Mouse (Mus musculus): ENCODE data around the gene Clmn. TPM values are rescaled to one million over a fixed set of nuclear protein-coding genes. Genes with fewer than 3 reads are reported as not detected.

The Clmn gene
- polyA plus RNA-seq, 1 experiment from 2014 or later = 2.6 TPM

- Histone ChIP-seq H3K4me1 (peaks cover 46% of the 10 kb centered on the region), H3K9me3 (no peaks in the 10 kb centered on the region), H3K36me3 (replicated peaks) (no peaks in the 10 kb centered on the region), H3K4me3 (no peak overlapping the region), H3K27ac (replicated peaks) (0 out of 2 replicates have a peak overlapping the region, but pooled peaks have one; percentile 30), H3K27me3 (replicated peaks; ENCODE audit: low read depth, poor library complexity, severe bottlenecking) (no peaks in the 10 kb centered on the region)
- 62% methylated on average over 8 of the region's 8 CpGs for WGBS
- DNase-seq (ENCODE audit: low spot score) = no peak
These were observed 42.7 kb downstream of the Clmn start for GRCm38 (mm10) chr12:104822151-104822550.

GRCm38 (mm10) chr12:104820061-104820460 is 44.8 kb downstream of the Clmn start:
- no peak for DNase-seq (ENCODE audit: low spot score)
- WGBS = 76% methylated on average over 5 of the region's 5 CpGs
- Histone ChIP-seq H3K36me3 (replicated peaks) (no peaks in the 10 kb centered on the region), H3K4me3 (no peak overlapping the region), H3K9me3 (no peaks in the 10 kb centered on the region), H3K27ac (replicated peaks) (no peak overlapping the region), H3K4me1 (peaks cover 48% of the 10 kb centered on the region), H3K27me3 (replicated peaks; ENCODE audit: low read depth, poor library complexity, severe bottlenecking) (no peaks in the 10 kb centered on the region)

GRCm38 (mm10) chr12:104819050-104819449 is 45.8 kb downstream of the Clmn start:
- H3K9me3 ChIP-seq = no peaks in the 10 kb centered on the region
- no peak for DNase-seq (ENCODE audit: low spot score)
- H3K36me3 ChIP-seq (replicated peaks) = no peaks in the 10 kb centered on the region
- H3K27ac ChIP-seq (replicated peaks) = 0 out of 2 replicates have a peak overlapping the region, but pooled peaks have one; percentile 37
- H3K4me1 ChIP-seq = peaks cover 55% of the 10 kb centered on the region
- H3K4me3 ChIP-seq = no peak overlapping the region
- WGBS = 56% methylated on average over 8 of the region's 8 CpGs
- H3K27me3 ChIP-seq (replicated peaks; ENCODE audit: low read depth, poor library complexity, severe bottlenecking) = no peaks in the 10 kb centered on the region

DNA sequence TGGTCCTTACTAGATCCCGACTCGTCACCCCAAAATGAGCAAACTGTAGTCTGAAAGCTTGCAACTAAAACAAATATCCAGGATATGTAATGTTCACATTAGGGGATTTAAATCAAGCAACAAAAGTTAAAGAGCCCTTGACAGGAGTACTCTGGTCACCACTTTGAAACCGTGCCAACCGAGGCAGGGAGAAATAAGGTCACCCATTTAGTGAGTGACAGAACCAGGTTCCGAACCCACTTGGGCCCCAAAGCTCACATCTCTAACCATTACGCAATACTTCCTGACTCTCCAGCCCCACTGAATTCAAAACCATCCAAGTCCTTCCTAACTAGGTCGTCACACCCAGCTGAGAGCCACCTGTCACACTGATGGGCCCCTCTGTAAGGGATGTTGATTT is 46.8 kb downstream of the Clmn start:
- no peaks in the 10 kb centered on the region for H3K27me3 ChIP-seq (replicated peaks; ENCODE audit: low read depth, poor library complexity, severe bottlenecking)
- H3K4me1 ChIP-seq = peaks cover 56% of the 10 kb centered on the region
- no peak overlapping the region for H3K27ac ChIP-seq (replicated peaks)
- no peaks in the 10 kb centered on the region for H3K9me3 ChIP-seq
- no peak for DNase-seq (ENCODE audit: low spot score)
- H3K4me3 ChIP-seq = no peak overlapping the region
- 76% methylated on average over 7 of the region's 7 CpGs for WGBS
- no peaks in the 10 kb centered on the region for H3K36me3 ChIP-seq (replicated peaks)

DNA sequence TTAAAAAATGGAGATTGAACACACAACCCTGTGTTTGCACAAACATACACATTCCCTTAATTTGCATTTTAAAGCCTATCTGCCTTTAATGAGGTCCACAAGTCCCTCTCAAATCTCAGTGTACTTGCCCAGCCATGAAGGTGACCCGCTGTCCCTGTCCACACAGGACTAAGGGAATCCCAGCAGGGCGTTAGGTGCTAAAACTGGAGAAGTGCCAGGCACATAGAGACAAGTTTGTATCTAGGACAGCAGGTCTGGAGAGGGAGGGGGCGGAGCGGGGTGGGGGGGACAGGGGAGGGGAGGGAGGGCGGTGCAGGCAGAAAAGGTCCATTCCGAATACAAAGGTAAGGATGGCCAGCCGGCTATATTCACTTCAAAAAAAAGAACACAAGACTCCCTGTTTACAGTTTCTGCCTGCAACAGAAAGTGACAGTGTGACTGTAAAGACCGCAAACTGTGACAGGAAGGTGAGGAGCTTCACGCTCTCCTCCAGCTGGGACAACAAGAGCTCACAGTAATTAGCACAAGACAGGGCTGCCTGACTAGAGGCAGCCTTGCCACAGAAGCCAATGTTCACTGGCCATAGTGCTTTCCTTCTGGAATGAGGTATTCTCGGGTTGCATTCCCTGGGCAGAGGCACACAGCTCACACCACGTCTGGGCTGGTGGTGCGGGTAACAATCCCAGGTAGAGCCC is 47.6 kb downstream of the Clmn start:
- Histone ChIP-seq H3K4me1 (peaks cover 55% of the 10 kb centered on the region), H3K9me3 (no peaks in the 10 kb centered on the region), H3K4me3 (no peak overlapping the region), H3K36me3 (replicated peaks) (no peaks in the 10 kb centered on the region), H3K27ac (replicated peaks) (no peak overlapping the region; the same call in 1 of the 2 replicates), H3K27me3 (replicated peaks; ENCODE audit: low read depth, poor library complexity, severe bottlenecking) (no peaks in the 10 kb centered on the region)
- peak; percentile 19 for DNase-seq (ENCODE audit: low spot score)
- WGBS = 17% methylated on average over 12 of the region's 12 CpGs

- 72% methylated on average over 7 of the region's 7 CpGs for WGBS
- H3K36me3 ChIP-seq (replicated peaks) = no peaks in the 10 kb centered on the region
- no peak overlapping the region for H3K4me3 ChIP-seq
- DNase-seq (ENCODE audit: low spot score) = no peak
- no peaks in the 10 kb centered on the region for H3K27me3 ChIP-seq (replicated peaks; ENCODE audit: low read depth, poor library complexity, severe bottlenecking)
- peaks cover 38% of the 10 kb centered on the region for H3K4me1 ChIP-seq
- no peaks in the 10 kb centered on the region for H3K9me3 ChIP-seq
- H3K27ac ChIP-seq (replicated peaks) = no peak overlapping the region
These were observed 50.6 kb downstream of the Clmn start for GRCm38 (mm10) chr12:104814291-104814690.

- H3K4me1 ChIP-seq = peaks cover 39% of the 10 kb centered on the region
- no peak overlapping the region for H3K27ac ChIP-seq (replicated peaks)
- 88% methylated on average over 13 of the region's 13 CpGs for WGBS
These were observed 51.1 kb downstream of the Clmn start for GRCm38 (mm10) chr12:104813762-104814161.

DNA sequence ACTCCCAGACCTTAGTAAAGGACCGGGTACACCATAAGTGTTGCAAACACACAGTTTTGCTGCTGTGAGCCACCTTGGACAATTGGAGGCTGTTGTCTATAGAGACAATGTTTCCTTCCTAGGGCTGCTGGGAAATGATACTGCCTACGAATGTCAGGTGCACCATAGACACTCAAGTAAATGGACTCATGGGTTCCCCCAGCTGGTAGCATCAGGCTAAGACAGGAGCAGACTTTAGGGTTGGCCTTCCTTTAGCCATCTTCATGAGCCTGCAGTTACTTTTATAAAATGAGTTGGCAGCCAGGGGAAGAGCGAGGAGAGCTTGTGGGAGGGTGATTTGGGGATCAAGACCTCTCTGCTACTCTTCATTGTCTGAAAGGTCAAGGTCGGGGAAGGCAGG is 52.2 kb downstream of the Clmn start:
- Histone ChIP-seq H3K27me3 (replicated peaks; ENCODE audit: low read depth, poor library complexity, severe bottlenecking) (no peaks in the 10 kb centered on the region), H3K9me3 (no peaks in the 10 kb centered on the region), H3K36me3 (replicated peaks) (no peaks in the 10 kb centered on the region), H3K27ac (replicated peaks) (no peak overlapping the region), H3K4me1 (peaks cover 36% of the 10 kb centered on the region), H3K4me3 (no peak overlapping the region)
- DNase-seq (ENCODE audit: low spot score) = no peak
- 76% methylated on average over 4 of the region's 4 CpGs for WGBS

More at GRCm38 (mm10) chr12:104813762-104814161, 51.1 kb downstream of the Clmn start:
- no peaks in the 10 kb centered on the region for H3K36me3 ChIP-seq (replicated peaks)
- DNase-seq (ENCODE audit: low spot score) = no peak
- no peaks in the 10 kb centered on the region for H3K9me3 ChIP-seq
- H3K4me3 ChIP-seq = no peak overlapping the region
- H3K27me3 ChIP-seq (replicated peaks; ENCODE audit: low read depth, poor library complexity, severe bottlenecking) = no peaks in the 10 kb centered on the region

DNA sequence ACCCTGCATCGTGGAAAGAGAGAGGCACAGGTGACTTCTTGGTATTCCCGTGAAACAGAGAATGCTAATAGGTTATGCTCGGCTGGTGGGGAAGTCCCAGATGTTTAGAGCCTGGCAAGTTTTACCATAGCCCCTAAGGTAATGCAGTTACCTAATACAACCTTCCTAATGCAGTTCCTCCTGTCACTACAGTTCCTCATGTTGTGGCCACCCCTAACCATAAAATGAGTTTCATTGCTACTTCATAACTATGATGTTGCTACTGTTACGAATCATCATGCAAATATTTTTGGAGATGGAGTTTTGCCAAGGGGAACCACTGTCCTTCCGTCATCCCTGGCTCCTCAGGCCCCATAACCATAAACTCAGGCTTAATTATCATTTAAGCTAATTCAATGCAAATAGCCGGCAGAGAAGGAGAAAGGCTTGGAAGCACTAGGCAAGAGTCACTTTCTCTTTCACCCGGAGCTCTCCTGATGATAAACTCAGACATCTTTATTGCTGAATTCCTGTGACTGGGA is 53.9 kb downstream of the Clmn start:
- Histone ChIP-seq H3K4me1 (peaks cover 23% of the 10 kb centered on the region), H3K27me3 (replicated peaks; ENCODE audit: low read depth, poor library complexity, severe bottlenecking) (no peaks in the 10 kb centered on the region), H3K4me3 (no peak overlapping the region), H3K9me3 (no peaks in the 10 kb centered on the region), H3K27ac (replicated peaks) (no peak overlapping the region), H3K36me3 (replicated peaks) (no peaks in the 10 kb centered on the region)
- DNase-seq (ENCODE audit: low spot score) = no peak
- 83% methylated on average over 7 of the region's 7 CpGs for WGBS

DNA sequence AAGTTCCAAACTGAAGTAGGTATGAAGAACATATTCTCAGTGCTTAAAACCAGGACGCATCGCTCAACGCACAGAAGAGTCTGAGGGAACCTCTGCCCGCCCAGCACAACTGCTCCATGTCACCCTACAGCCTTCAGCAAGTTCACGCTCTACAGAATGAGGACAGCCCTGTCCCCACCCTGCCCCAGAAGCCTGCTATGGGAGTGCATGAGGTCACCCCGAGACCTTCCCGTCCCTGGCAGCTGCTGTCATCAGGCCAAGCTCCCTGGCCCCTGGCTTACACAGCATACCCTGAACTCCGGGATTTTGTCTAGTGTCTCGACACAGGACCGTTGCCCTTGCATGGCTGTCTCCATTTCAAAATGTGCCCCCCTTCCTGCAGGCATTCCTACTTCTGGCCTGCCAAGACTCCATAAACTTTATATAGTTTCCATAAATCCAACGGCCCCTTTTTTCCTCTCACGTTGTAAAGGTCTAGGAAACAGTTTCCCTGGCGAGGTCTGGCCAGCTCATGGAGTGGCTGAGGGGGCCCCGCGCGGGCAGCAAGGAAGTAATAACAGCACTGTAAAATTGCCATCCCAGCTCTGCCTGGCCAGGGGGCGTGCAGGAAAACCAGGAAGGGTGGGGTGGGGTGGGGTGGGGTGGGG is 56.3 kb downstream of the Clmn start:
- H3K4me1 ChIP-seq = peaks cover 16% of the 10 kb centered on the region
- no peak overlapping the region for H3K4me3 ChIP-seq
- H3K27me3 ChIP-seq (replicated peaks; ENCODE audit: low read depth, poor library complexity, severe bottlenecking) = no peaks in the 10 kb centered on the region
- no peaks in the 10 kb centered on the region for H3K36me3 ChIP-seq (replicated peaks)
- no peak for DNase-seq (ENCODE audit: low spot score)
- 84% methylated on average over 17 of the region's 17 CpGs for WGBS
- 0 out of 2 replicates have a peak overlapping the region, but pooled peaks have one; percentile 51 for H3K27ac ChIP-seq (replicated peaks)
- H3K9me3 ChIP-seq = no peaks in the 10 kb centered on the region

DNA sequence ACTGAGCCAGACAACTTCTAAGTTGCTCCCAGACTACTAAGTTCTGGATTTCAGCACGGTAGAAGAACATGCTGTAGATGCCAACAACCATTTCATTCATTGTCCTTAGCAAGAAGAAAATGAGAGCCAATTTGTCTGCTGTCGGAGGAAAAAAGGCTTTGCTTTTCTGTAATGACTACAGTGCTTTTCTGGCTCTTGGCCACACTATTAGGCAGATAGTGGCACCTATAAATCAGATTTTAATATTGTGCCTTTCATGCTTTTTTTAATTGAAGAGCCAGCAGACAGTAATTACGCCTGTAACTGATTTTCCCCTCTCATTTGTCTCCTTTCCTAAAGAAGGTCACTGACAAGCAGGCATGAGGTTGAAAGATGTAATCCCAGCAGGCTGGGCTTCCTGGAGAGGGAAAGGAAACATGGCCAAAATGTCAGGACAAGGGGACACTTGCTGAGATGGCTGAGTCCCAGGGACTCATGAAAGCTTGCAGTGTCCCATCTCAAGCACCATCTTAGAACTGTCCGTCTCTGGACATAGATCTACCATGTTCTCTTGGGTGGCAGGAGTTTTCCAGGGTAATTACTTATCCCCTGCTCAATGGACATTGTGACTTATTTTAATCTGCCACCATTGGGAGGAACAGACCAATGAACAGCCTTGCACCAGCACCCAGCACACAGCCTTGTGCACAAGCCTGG is 58.0 kb downstream of the Clmn start:
- H3K27me3 ChIP-seq (replicated peaks; ENCODE audit: low read depth, poor library complexity, severe bottlenecking) = no peaks in the 10 kb centered on the region
- WGBS = 88% methylated on average over 4 of the region's 4 CpGs
- H3K27ac ChIP-seq (replicated peaks) = no peak overlapping the region
- peaks cover 33% of the 10 kb centered on the region for H3K4me1 ChIP-seq
- DNase-seq (ENCODE audit: low spot score) = no peak
- H3K4me3 ChIP-seq = no peak overlapping the region
- no peaks in the 10 kb centered on the region for H3K36me3 ChIP-seq (replicated peaks)
- no peaks in the 10 kb centered on the region for H3K9me3 ChIP-seq

DNA sequence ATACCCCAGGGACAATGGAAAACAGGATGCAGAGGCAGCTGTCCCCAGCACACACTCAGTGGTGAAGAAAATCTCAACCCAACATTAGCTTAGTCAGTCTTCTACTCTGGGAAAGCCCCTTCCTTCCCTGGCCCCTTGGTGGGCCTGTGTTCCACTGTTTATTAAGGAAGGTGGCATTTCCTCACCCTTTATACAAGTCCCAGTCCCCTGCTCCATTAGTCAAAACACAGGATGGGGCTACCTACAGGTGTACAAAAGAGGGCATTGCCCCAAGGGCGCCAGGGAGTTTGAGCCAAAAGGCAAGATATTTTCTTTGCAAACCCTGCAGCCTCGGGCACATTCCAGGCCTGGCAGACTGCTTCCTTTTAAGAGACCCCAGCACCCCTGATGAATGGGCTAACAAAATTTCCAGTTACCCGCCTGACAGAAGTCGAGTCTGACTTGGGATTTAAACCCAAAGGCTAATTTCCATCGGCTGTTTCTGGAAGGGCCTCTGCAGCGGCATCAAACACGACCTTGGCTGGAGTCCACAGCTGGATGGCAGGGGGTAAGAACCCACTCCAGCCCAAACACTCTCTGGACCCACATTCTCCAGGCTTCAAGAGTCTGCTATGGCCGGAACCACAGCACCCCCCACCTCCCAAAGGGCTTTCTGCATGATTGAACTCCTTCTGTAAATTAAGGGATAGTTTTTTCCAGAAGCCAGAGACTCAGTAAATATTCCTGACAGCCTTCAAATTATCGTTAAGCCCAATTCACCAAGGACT is 63.2 kb downstream of the Clmn start:
- 40% methylated on average over 9 of the region's 9 CpGs for WGBS
- peaks cover 25% of the 10 kb centered on the region for H3K4me1 ChIP-seq
- H3K27ac ChIP-seq (replicated peaks) = 0 out of 2 replicates have a peak overlapping the region, but pooled peaks have one; percentile 5
- peaks cover 39% of the 10 kb centered on the region for H3K36me3 ChIP-seq (replicated peaks)
- no peaks in the 10 kb centered on the region for H3K27me3 ChIP-seq (replicated peaks; ENCODE audit: low read depth, poor library complexity, severe bottlenecking)
- no peak overlapping the region for H3K4me3 ChIP-seq
- peak; percentile 42 for DNase-seq (ENCODE audit: low spot score)
- H3K9me3 ChIP-seq = peaks cover 19% of the 10 kb centered on the region

All from embryonic facial prominence, embryonic 10.5 days (tissue).